Mouse (Mus musculus) small intestine, adult 2 months (tissue): Measurements from ENCODE around the gene Arl9.

Experiments
- CTCF ChIP-seq: fragments of 200-500 bp; IDR thresholded peaks from 2 replicates; pipeline ENCODE4 v1.5.1; 2012; ENCODE audit warnings: low read depth, mild to moderate bottlenecking, control low read depth, inconsistent platforms, low read length, moderate library complexity, mixed read lengths; ENCODE audit not compliant: insufficient replicate concordance, insufficient read length; ENCODE audit errors: extremely low read depth
- POLR2A ChIP-seq: fragments of 200-500 bp; IDR thresholded peaks from 2 replicates; pipeline ENCODE4 v1.6.1; 2012; ENCODE audit warnings: low read depth, mild to moderate bottlenecking, control low read depth, inconsistent platforms, low read length, moderate library complexity

GRCm38 (mm10) chr5:76974207-76974553 is 29.7 kb upstream of the Arl9 start:
- no peak for TF ChIP-seq POLR2A
- TF ChIP-seq CTCF = no peak
